Mouse (Mus musculus) liver, postnatal 0 days (tissue): Measurements from ENCODE around the gene Itgae.

Experiments used
- CTCF ChIP-seq: sonication (generic); IDR thresholded peaks from 2 replicates; pipeline ENCODE4 v1.5.1; 2016; ENCODE audit warnings: antibody characterized with exemption, low read depth
- EP300 ChIP-seq: IDR thresholded peaks from 2 replicates; pipeline ENCODE4 v1.6.1; 2016; ENCODE audit warnings: antibody characterized with exemption, low read depth, mild to moderate bottlenecking

DNA sequence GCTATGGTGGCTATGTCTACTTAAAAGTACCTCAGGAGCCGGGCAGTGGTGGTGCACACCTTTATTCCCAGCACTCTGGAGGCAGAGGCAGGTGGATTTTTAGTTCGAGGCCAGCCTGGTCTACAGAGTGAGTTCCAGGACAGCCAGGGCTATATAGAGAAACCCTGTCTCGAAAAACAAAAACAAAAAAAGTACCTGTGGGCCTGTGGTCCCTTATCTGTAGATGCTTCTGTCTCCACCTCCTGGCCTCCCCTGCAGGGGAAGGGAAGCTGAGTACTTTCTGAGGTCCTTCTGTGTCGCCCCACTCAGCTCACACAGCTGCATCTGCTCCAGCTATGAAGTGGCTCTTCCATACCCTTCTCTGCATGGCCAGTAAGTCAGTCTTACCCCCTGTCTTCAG, at the start of gene Itgae:
- no peak for TF ChIP-seq CTCF
- no peak for TF ChIP-seq EP300
